ENCODE assay signal across 8 mouse cellular contexts in the genomic region with DNA sequence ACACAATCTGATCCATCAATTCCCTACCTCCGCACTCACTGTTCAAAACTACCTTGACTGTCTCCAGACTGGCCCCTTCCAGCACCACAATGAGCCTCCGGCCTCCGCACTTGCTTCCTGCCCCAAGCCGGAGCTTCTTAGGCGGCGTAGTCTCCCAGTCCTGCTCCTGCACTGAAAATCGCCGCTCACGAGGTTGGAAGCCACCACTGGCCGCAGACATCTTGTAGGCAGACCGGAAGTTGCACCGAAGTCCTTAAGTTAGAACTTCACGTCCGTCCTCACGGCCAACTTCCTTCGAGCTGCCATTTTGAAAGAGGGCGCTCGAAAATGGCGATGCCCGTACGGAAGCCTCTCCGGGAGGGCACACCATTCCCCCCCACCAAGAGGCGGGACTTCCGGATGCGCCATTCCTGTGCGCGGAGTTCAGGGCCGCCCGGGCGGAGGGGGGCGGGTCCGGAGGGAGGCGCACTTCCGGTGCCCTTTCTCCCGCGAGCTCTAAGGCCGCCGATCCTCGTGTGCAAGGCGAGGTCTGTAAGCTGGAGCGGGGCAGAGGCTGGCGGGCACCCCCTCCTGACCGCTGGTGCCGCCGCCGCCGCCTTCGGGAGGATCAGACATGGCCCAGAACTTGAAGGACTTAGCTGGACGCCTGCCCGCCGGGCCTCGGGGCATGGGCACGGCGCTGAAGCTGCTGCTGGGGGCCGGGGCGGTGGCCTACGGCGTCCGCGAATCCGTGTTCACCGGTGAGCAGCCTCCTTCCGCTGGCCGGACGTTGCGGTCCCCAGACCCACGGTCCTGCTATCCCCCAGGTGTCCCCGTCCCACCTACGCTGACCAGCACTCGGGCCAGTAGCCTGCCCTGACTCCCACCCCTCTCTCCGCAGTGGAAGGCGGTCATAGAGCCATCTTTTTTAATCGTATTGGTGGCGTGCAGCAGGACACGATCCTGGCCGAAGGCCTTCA. TPM values are rescaled to one million over a fixed set of nuclear protein-coding genes. Genes with fewer than 3 reads are reported as not detected.
DNase-seq lines count a peak whose midpoint lies in the region; ATAC-seq and TF ChIP-seq lines count a peak whose summit lies in the region.

TSS of gene Emg1 (minus strand) at position 355 of the 959 bp plus-strand sequence.
TSS of gene Phb2 (plus strand) at position 513 of the 959 bp plus-strand sequence.

- DNase-seq in CH12.LX (ENCODE audit: extremely low read depth): peak; percentile 98
- DNase-seq in c-Kit-positive CD71-positive TER-119-negative erythroid progenitor cells, embryonic 14.5 days (ENCODE audit: low read depth): peak; percentile 97
- DNase-seq in forebrain, embryonic 11.5 days (ENCODE audit: low spot score): peak; percentile 99
- DNase-seq in kidney, postnatal 36 days: peak; percentile 99
- peak; percentile 98 for DNase-seq in telencephalon, adult 2 months (ENCODE audit: low read depth, low spot score)

- dilution Hi-C loops in CH12.LX (cut with MboI; ENCODE audit: extremely low pct_ligation_motif_present, extremely low pct_unique_long_range_greater_than_20kb, low sequenced_read_pairs): no loop called here

- no peaks in the 10 kb centered on the region for H3K9me3 ChIP-seq in CH12.LX (replicated peaks; ENCODE audit: low read length)
- H3K9me3 ChIP-seq in forebrain, embryonic 11.5 days (ENCODE audit: control insufficient read depth, low read length): no peaks in the 10 kb centered on the region
- H3K9me3 ChIP-seq in heart, embryonic 16.5 days (replicated peaks; ENCODE audit: control insufficient read depth, low read length): no peaks in the 10 kb centered on the region
- no peaks in the 10 kb centered on the region for H3K9me3 ChIP-seq in liver, embryonic 15.5 days (replicated peaks)
- H3K9me3 ChIP-seq in neural tube, embryonic 12.5 days: no peaks in the 10 kb centered on the region

- no peaks in the 10 kb centered on the region for H3K27me3 ChIP-seq in CH12.LX (replicated peaks)
- no peaks in the 10 kb centered on the region for H3K27me3 ChIP-seq in forebrain, embryonic 11.5 days (ENCODE audit: control insufficient read depth, insufficient read depth, low read length)
- no peaks in the 10 kb centered on the region for H3K27me3 ChIP-seq in heart, embryonic 16.5 days (ENCODE audit: control insufficient read depth, insufficient read depth, low read length)
- no peaks in the 10 kb centered on the region for H3K27me3 ChIP-seq in liver, embryonic 15.5 days
- no peaks in the 10 kb centered on the region for H3K27me3 ChIP-seq in neural tube, embryonic 12.5 days (replicated peaks)

- peak within 1 kb of the TSS; percentile 91 for H3K9ac ChIP-seq in CH12.LX (ENCODE audit: insufficient read depth, low read depth)
- H3K9ac ChIP-seq in forebrain, embryonic 11.5 days (ENCODE audit: low read length): peak within 1 kb of the TSS; percentile 92
- peak within 1 kb of the TSS; percentile 93 for H3K9ac ChIP-seq in heart, embryonic 16.5 days (ENCODE audit: low read length)
- H3K9ac ChIP-seq in liver, embryonic 15.5 days: peak within 1 kb of the TSS; percentile 75
- peak within 1 kb of the TSS; percentile 91 for H3K9ac ChIP-seq in neural tube, embryonic 12.5 days

- H3K4me3 ChIP-seq in CH12.LX (replicated peaks in 1 of 3; ENCODE audit: low read depth in 2 of 3, low read length in 2 of 3, poor library complexity in 1 of 3): peak within 1 kb of the TSS; percentile 97 to 99 (median 97)
- peak within 1 kb of the TSS; percentile 92 for H3K4me3 ChIP-seq in forebrain, embryonic 11.5 days (ENCODE audit: low read depth, low read length)
- H3K4me3 ChIP-seq in heart, embryonic 16.5 days (ENCODE audit: low read length): peak within 1 kb of the TSS; percentile 95
- H3K4me3 ChIP-seq in liver, embryonic 15.5 days (replicated peaks): peak within 1 kb of the TSS; percentile 78
- H3K4me3 ChIP-seq in neural tube, embryonic 12.5 days: peak within 1 kb of the TSS; percentile 94

- H3K79me2 ChIP-seq in CH12.LX (replicated peaks; ENCODE audit: control insufficient read depth, extremely low read depth, insufficient read depth, poor library complexity, severe bottlenecking): peaks cover 76% of the 10 kb centered on the region

- under 1% methylated on average over 76 of the region's 76 CpGs for WGBS in forebrain, embryonic 11.5 days
- under 1% methylated on average over 76 of the region's 76 CpGs for WGBS in heart, embryonic 16.5 days
- under 1% methylated on average over 76 of the region's 76 CpGs for WGBS in liver, embryonic 15.5 days (ENCODE audit: insufficient replicate concordance)
- under 1% methylated on average over 76 of the region's 76 CpGs for WGBS in neural tube, embryonic 12.5 days

- TF ChIP-seq POLR2A in CH12.LX (IDR thresholded peaks at IDR 0.05; ENCODE audit: low read depth, low read length): peak; percentile 84

- H3K27ac ChIP-seq in CH12.LX (ENCODE audit: insufficient read depth, low read depth): peak within 1 kb of the TSS; percentile 57
- H3K27ac ChIP-seq in forebrain, embryonic 11.5 days (ENCODE audit: low read depth, low read length): peak within 1 kb of the TSS; percentile 73
- peak within 1 kb of the TSS; percentile 91 for H3K27ac ChIP-seq in heart, embryonic 16.5 days (ENCODE audit: low read length)
- peak within 1 kb of the TSS; percentile 88 for H3K27ac ChIP-seq in liver, embryonic 15.5 days (replicated peaks)
- peak within 1 kb of the TSS; percentile 38; the same call in 1 of the 2 replicates for H3K27ac ChIP-seq in neural tube, embryonic 12.5 days

- H3K36me3 ChIP-seq in CH12.LX (replicated peaks in 1 of 2; ENCODE audit: control insufficient read depth in 1 of 2, insufficient read depth in 1 of 2, low read length in 1 of 2): peaks cover 50 to 68% of the 10 kb centered on the region in 2 experiments
- peaks cover 5% of the 10 kb centered on the region; the same call in 1 of the 2 replicates for H3K36me3 ChIP-seq in forebrain, embryonic 11.5 days (ENCODE audit: control insufficient read depth, insufficient read depth, low read length)
- peaks cover 29% of the 10 kb centered on the region for H3K36me3 ChIP-seq in heart, embryonic 16.5 days (ENCODE audit: control insufficient read depth, insufficient read depth)
- H3K36me3 ChIP-seq in liver, embryonic 15.5 days (replicated peaks): peaks cover 67% of the 10 kb centered on the region
- H3K36me3 ChIP-seq in neural tube, embryonic 12.5 days: peaks cover 49% of the 10 kb centered on the region

- TF ChIP-seq CTCF in CH12.LX (conservative IDR thresholded peaks at IDR 0.05 in 1 of 2, IDR thresholded peaks at IDR 0.05 in 1 of 2; ENCODE audit: low read depth in 2 of 2, low read length in 2 of 2): no peak

- H3K4me1 ChIP-seq in CH12.LX (ENCODE audit: control insufficient read depth in 1 of 2, insufficient read depth in 2 of 2): peaks cover 26 to 62% of the 10 kb centered on the region in 2 experiments
- H3K4me1 ChIP-seq in forebrain, embryonic 11.5 days (replicated peaks; ENCODE audit: control insufficient read depth, insufficient read depth, low read length): peaks cover 7% of the 10 kb centered on the region; the same call in 1 of the 2 replicates
- peaks cover 27% of the 10 kb centered on the region for H3K4me1 ChIP-seq in heart, embryonic 16.5 days (ENCODE audit: control insufficient read depth, insufficient read depth, low read length)
- H3K4me1 ChIP-seq in liver, embryonic 15.5 days (replicated peaks): peaks cover 69% of the 10 kb centered on the region
- peaks cover 36% of the 10 kb centered on the region for H3K4me1 ChIP-seq in neural tube, embryonic 12.5 days

- in situ Hi-C loops in CH12.LX (cut with MboI; ENCODE audit: low pct_ligation_motif_present, low pct_unique_long_range_greater_than_20kb, low sequenced_read_pairs): no loop called here

- H3K4me2 ChIP-seq in CH12.LX (ENCODE audit: insufficient read depth, low read depth, poor library complexity, severe bottlenecking): peak within 1 kb of the TSS; percentile 87
- peak within 1 kb of the TSS; percentile 98 for H3K4me2 ChIP-seq in forebrain, embryonic 11.5 days (ENCODE audit: low read depth, low read length, severe bottlenecking)
- peak within 1 kb of the TSS; percentile 92 for H3K4me2 ChIP-seq in heart, embryonic 16.5 days (ENCODE audit: low read depth, low read length)
- peak within 1 kb of the TSS; percentile 94 for H3K4me2 ChIP-seq in liver, embryonic 15.5 days
- peak within 1 kb of the TSS; percentile 97 for H3K4me2 ChIP-seq in neural tube, embryonic 12.5 days (replicated peaks)

- TF ChIP-seq RAD21 in CH12.LX (IDR thresholded peaks at IDR 0.05; ENCODE audit: low read depth, low read length): no peak; the same call in 1 of the 2 replicates

- TF ChIP-seq EP300 in CH12.LX (IDR thresholded peaks at IDR 0.05; ENCODE audit: low read length): no peak

- ATAC-seq in forebrain, embryonic 11.5 days (replicated peaks; ENCODE audit: low FRiP score): peak; percentile 95
- ATAC-seq in heart, embryonic 16.5 days (replicated peaks; ENCODE audit: extremely low read depth, insufficient read depth, low FRiP score): peak; percentile 97
- ATAC-seq in liver, embryonic 15.5 days (ENCODE audit: insufficient read depth): peak; percentile 98
- ATAC-seq in neural tube, embryonic 12.5 days (ENCODE audit: low FRiP score, low read depth): peak; percentile 96

TF ChIP-seq in CH12.LX, 34 proteins besides CTCF, POLR2A, EP300 and RAD21 (continues in another document):
- peak; percentile 95 for TF ChIP-seq ELF1 (IDR thresholded peaks at IDR 0.05; ENCODE audit: low read depth, low read length)
- peak; percentile 97 for TF ChIP-seq KAT2A (IDR thresholded peaks at IDR 0.05; ENCODE audit: insufficient replicate concordance, low read length)
- peak; percentile 93; the same call in 1 of the 2 replicates for TF ChIP-seq MXI1 (IDR thresholded peaks at IDR 0.05; ENCODE audit: low read depth, low read length)
- peak; percentile 63; the same call in 1 of the 2 replicates for TF ChIP-seq POLR2AphosphoS2 (IDR thresholded peaks at IDR 0.05; ENCODE audit: low read depth, low read length)

RNA-seq across cellular contexts. Expression of gene Emg1, which starts in this region (rescaled TPM):
- total RNA-seq in CH12.LX (2012; rRNA removed) (352 and 439 TPM in 2 replicates), CH12.LX (2014; rRNA removed) (481 and 498 TPM in 2 replicates)
- 301 and 408 TPM in 2 replicates for polyA plus RNA-seq in CH12.LX (2012; ENCODE audit: insufficient read length, low read depth)
- 227 and 228 TPM in 2 replicates for polyA plus RNA-seq in forebrain, embryonic 11.5 days (2014; fragmentation: Nextera tagmentation; extraction: Ambion mirVana)
- polyA plus RNA-seq in heart, embryonic 16.5 days (2015; fragmentation: Nextera tagmentation; extraction: Ambion mirVana): 125 and 133 TPM in 2 replicates
- polyA plus RNA-seq in liver, embryonic 15.5 days (2015; fragmentation: Nextera tagmentation; extraction: Ambion mirVana): 122 and 128 TPM in 2 replicates
- 159 and 161 TPM in 2 replicates for polyA plus RNA-seq in neural tube, embryonic 12.5 days (2016; fragmentation: Nextera tagmentation; extraction: Ambion mirVana)

RNA-seq across cellular contexts. Expression of gene Phb2, which starts in this region (rescaled TPM):
- total RNA-seq in CH12.LX (2012; rRNA removed) (440 and 578 TPM in 2 replicates), CH12.LX (2014; rRNA removed) (380 and 405 TPM in 2 replicates)
- 623 and 694 TPM in 2 replicates for polyA plus RNA-seq in CH12.LX (2012; ENCODE audit: insufficient read length, low read depth)
- polyA plus RNA-seq in forebrain, embryonic 11.5 days (2014; fragmentation: Nextera tagmentation; extraction: Ambion mirVana): 376 and 404 TPM in 2 replicates
- 347 and 355 TPM in 2 replicates for polyA plus RNA-seq in heart, embryonic 16.5 days (2015; fragmentation: Nextera tagmentation; extraction: Ambion mirVana)
- 242 and 243 TPM in 2 replicates for polyA plus RNA-seq in liver, embryonic 15.5 days (2015; fragmentation: Nextera tagmentation; extraction: Ambion mirVana)
- 312 and 315 TPM in 2 replicates for polyA plus RNA-seq in neural tube, embryonic 12.5 days (2016; fragmentation: Nextera tagmentation; extraction: Ambion mirVana)

Comparison
In these comparisons a context has a peak if more than half of its experiments do, and no peak if none do; other contexts are left out.
1. Peak in every context shown above with its lines: DNase-seq, ATAC-seq, H3K4me3 ChIP-seq and H3K27ac ChIP-seq.
2. H3K27ac ChIP-seq: peak in every context shown above with its lines; median percentile 91 in heart, embryonic 16.5 days; 88 in liver, embryonic 15.5 days; 73 in forebrain, embryonic 11.5 days; 57 in CH12.LX; 38 in neural tube, embryonic 12.5 days.